Mouse (Mus musculus) ovary, postnatal 14 days (tissue): ENCODE measurements at regions not wholly inside any gene's neighbourhood (a gene's known extent, or its start where the extent isn't known, plus 50 kb on each side); places are given as distances from the start of the nearest gene placed in this dataset.

Experiments used
- DNase-seq: peaks from one replicate; pipeline ENCODE4 v3.0.0; 2022; ENCODE audit warnings: low spot score

DNA sequence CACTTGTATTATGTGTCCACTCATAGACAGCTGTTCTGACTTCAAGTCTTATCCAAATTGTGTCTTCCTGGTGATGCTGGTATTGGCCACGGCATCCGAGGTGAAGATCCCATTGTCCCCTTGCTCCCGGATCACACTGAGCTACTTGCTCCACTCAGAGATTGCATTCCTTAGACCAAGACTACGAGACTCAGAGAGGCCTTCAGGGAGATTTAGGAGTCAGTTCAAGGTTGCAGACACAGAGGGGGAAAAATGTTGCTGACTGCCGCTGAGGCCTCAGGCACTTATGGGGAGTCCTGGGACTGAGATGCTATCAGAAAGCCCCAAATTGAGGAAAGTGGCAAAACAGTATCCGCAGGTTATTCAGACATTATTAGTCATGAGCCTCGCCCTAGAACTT lies 183.9 kb downstream of the Ly86 start:
- DNase-seq = no peak

DNA sequence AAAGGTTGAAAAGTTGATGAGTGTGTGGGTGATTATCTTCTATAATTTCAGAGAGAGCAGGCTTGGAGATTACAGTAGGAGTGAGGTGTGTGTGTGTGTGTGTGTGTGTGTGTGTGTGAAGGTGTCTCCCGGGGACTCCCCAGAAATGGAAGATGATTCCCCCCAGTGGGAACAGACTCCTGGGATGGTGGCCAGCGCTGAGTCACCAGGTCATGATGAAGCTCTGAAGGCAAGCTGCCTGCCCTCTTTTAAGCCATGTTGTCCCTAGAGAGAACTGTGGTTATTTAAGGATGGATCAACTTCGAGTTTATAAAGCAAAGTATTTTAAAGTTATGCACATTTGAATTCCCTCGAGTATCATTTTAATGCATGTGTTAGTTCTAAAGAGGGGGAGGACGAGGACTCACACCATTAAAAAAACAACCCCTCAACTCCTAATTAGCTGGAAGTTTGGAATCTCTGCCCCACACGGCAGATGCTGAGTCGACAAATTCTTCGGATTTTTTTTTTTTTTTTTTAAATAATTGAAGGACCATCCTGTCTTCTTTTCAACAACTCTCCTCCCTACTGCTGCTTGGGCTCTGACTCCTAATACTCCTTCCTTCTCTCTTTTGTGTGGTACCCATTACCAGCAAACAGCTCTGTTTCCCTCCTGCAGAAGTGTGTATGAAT lies 186.6 kb downstream of the Ly86 start:
- no peak for DNase-seq

DNA sequence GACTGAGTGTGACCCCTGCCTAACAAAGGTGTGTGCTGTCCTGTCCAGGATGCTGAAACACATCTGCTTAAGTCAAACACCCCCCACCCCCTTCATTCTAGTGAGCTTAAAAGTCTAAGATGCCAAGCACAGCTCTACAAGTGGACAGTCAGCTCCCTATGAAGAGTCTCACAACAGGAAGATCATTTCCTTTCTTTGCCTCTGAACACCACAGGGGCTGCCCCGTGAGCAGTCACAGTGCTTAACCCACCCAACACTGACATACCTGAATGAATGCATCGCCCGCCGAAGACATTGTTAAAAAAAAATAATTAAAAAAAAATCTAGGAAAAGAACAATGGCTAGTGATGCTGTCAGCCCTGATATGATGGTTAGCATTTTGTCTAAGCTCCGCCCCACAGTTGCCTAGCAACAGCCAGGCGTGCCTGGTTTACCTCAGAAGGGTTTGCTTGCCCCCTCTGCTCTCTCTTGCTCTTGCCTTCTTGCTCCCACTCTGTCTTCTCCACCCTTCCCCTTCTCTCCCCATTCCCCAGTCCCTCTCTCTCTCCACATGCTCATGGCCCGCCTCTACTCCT lies 187.7 kb downstream of the Ly86 start:
- no peak for DNase-seq

DNA sequence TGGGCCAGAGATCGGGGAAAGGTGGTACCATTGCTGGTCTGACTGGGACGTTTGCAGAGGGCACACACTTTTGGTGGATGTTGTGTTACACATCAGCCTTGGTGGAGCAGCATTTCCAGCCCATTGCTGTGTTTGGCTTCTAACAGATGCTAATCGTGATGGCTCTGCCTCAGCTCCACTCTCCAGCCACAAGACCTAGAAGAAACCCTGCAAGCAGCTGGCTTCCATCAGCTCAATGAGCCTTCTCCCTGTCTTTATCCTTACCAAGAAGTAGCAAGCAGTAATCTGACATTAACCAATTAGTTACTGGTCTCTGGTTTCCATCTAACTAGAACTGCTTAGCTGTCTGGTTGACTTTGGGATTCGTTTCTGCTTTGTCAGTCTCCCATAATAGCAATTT lies 188.8 kb downstream of the Ly86 start:
- no peak for DNase-seq

DNA sequence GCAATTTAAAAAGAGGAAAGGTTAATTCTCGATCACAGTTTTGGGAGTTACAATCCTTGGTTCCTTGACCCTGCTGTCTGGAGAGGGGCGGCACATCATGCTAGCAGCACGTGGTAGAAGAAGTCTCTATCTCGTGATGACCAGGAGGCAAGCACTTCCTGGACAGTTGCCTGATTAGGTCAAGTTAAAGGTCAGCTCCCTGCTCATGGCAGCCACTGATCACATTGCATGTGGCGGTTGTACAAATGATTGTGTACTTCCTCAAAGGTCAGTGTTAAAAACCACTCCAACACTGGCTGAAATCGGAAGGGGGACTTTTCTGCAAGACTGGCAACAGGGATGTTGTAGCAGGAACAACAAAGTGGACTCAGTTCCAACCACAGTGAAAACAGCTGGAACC lies 192.3 kb downstream of the Ly86 start:
- no peak for DNase-seq

DNA sequence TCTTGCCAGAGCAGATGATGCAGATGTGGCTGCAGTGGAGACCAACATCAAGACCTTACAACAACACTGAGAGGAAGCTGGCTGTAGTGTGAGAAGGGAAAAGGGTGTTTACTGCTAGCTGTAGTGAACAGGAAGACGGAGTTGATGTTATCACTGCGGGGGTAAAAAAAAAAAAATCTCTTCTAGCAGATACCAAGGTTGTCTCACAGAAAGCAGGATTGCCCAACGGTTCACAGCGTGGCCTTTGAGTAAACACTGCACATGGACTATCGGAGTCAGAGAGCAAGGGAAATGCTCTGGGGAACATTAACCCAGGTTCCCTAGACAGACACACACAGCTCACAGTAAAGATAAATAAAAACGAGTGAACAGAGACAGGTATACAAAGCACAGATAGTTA lies 192.8 kb downstream of the Ly86 start:
- no peak for DNase-seq

DNA sequence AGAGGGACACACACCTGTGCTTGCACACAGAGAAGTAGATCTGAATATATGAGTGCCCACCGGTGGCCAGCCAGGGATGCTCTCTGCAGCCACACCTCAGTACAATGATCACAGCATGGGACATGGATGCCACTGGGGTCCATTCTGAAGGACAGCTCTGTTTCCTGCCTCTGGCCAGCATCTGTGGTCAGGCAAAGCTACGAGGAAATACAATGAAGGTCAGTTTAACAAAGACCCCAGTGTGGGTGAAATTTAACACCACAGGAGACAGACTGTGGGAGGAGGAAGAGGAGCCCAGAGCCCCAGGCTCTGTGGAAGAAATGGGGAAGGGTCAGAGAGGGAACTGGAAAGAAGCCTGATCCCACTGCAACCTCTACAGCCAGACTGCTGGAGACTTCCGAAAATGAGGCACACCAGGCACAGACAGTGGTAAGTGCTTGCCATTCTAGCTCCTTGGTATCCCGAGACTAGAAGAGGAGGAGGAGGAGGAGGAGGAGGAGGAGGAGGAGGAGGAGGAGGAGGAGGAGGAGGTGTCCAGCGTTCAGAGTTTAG lies 196.0 kb downstream of the Ly86 start:
- no peak for DNase-seq

DNA sequence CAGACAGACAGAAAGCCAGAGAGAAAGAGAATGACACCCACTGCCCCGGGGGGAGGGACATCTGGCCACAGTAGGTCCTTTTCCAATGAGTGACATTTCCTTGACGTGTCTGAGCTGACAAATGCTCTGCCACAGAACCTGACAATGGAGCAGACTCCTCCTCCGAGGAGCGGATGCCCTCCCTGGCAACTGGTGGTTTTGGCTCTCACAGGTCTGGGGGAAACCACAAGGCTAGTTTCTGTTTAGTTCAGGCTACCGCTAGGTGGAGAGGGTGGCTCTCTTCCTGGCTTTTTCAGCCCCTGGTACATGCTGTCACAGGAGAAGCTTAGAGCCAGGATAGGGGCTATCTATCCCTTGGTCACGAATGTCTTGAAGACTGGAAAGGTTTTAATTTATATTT lies 196.7 kb downstream of the Ly86 start:
- DNase-seq = peak; percentile 43

DNA sequence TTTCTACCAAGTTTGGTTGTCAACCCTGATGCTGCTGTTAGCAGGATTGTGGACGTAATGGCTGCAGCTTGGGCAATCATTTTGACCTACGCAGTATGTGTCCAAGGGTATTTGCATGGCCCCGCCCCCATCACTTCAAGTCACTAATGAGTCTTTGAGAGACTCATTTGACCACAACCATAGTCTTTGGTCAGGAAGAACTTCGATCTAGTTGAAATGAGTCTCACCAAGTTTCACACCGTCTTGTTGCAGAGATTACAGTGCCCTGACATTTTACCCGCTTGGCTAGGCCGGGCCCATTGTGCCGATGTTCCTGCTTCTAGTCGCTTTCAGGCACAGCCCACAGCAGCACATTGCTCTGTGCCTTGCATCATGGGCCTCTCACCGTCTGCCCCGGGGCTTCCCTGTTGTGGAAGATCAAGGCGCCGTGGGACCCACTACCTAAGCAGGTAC lies 197.8 kb downstream of the Ly86 start:
- no peak for DNase-seq

DNA sequence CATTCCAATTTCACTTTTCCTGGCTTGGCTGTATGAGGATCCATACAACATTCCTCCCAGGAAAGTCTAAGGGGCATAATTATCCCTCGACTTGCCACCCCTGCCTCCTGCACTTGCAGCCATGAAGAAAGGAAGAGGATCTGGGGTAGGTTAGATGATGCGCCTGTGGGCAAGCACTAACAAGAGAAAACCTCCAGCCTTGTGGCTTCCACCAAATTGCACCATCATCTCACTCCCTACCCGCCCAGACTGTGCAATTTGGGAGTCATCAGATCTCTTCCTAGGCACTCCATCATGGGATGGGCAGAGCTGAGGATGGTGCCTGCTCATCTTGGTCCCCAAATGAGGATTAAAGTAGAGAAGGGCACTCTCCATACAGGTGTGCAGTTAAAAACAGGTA lies 198.8 kb downstream of the Ly86 start:
- no peak for DNase-seq

DNA sequence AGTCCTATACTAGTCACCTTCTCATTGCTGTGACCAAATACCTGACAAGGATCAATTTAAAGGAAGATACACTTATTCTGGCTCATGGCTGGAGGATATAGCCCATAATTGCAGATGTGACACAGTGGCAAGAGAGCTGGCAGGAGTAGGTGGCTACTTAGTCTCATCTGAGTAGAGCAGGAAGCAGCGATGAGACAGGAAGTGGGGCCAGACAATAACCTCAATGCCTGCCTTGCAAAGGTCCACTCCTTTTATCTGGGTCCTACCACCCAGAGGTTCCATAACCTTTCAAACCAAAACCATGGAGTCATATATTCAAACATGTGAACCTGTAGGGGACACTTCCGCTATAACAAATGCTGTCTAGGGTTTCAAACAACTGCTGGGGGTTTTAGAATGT lies 199.7 kb downstream of the Ly86 start:
- DNase-seq = no peak

DNA sequence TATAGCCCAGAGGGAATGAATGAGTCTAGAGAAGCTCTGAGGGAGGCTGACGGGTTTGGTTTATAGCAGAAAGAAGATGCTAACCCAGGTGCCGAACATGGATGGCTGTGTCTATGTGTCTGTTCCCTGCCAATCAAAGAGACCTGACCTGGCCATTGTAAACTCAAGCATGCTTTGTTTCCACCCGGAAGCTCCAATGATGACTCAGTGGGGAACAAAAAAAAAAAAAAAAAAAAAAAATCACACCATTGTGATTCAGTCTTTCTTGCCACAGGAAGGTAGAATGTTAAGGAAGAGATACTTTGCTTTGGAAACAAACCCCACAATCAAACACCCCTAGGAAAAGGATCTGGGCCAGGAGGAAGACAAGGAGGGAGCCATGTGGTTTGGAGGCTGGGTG lies 201.5 kb downstream of the Ly86 start:
- no peak for DNase-seq

DNA sequence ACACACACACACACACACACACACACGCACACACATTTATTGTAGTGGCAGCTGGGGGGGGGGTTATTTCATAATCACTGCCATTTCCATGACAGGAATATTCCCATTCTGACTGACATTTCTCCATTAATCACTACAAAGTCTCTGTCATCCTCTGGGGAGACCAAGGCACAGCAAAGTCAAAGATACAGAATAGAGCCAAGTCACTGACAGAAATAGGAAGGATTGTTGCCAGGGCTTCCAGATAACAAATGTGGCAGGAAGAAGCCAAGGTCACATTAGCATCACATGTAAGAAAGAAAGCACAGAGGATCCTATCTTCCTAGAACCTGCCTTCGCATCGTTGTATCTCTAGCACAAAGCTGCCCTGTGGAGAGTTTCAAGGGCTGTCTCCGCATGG lies 205.6 kb downstream of the Ly86 start:
- DNase-seq = no peak

DNA sequence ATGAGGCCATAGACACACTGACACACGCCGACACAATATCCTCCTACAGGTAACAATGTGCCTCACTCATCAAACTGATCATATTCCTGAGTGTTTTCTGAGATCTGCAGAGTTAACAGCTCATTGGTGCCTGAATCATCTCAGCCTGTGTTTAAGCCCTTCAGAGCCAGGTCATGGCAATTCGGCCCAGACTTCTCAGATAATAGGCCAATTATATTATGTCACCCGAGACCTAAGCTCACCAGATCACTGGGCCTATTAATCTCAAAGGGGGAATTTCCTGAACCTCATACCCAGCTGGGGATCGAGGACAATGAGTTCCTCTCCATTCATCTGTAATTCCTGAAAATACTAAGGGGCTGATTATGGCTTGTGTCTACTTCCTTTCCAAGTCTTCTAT lies 208.4 kb downstream of the Ly86 start:
- no peak for DNase-seq

DNA sequence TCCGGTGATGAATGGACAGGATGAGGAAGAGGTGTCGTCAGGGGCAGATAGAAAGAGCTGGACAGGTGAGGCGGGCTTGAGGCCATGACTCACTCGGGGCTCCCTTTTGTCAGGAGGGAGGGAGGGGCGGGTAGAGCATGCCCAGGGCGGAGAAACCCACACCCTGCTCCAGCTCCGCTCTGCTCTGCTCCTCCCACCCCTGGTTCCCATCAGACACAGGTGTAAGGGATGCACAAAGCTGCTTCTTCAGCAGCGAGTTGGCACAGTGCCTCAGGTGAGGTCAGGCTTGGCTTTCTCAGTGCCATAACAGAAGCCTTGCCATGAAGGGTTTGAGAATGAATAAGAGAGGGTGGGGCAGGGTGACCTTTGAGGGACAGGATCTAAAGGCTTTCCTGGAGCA lies 212.2 kb downstream of the Ly86 start:
- no peak for DNase-seq

DNA sequence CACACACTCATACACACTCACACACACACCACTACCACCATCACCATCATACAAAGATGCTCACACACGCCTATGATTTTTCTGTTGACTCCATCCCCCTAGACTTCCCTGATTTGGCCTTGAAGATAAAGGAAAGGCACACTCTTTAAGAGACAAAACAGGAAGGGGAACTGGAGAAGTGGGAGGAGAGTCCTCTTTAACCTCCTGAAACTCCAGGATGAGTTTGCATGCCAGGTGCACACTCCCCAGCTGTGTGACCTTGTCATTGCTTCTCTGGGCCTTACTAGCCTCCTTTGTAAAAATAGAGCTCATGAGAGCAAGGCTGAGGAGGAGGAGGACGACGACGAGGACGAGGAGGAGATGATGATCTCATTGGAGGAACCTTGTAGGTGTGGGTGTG lies 212.8 kb downstream of the Ly86 start:
- DNase-seq = no peak

DNA sequence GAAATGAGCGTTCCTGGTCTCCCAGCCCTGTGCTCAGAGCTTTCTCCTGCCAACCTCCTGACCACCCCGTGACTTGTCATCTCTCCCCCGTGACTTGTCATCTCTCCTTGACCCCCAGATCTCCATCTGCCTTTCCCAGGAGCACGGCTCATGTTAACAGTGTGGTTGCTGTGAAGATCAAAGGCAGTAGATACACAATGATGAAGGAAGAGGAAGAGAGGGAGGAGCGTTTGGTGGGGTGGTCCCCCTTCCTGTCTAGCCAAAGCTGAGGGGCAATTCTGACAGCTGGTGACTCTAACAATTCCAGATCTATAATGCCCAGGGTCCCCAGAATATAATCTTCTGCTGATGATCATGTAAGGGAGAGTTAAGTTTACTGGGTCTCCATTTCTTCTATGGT lies 214.0 kb downstream of the Ly86 start:
- no peak for DNase-seq

DNA sequence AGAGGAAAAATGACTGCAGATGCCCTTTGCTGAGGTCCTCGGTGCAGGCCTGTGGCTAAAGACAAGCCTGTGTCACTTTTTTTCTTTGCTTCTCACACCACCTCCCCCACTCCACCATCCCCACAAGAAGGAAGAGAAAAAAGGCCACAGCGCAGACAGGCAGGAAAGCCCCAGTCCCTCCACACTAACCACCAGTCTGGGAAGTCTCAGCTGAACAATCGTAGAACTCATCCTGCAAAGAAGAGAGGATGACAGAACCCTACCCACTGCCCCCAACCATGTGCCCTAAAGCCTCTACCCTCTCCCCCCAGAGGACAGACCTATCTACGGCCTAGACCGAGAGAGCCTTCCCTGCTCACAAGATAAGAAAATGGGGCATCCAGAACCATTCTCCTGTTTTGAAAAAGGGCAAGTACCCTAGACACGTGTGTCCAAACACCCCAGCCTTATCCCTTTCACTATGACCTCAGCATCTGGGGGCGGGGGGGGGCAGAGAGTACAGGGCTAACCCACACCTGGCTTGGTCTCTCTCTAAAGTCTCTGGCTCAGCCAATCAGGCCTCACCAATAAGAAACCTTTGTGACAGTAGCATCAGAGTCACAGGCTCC lies 214.8 kb downstream of the Ly86 start:
- no peak for DNase-seq

DNA sequence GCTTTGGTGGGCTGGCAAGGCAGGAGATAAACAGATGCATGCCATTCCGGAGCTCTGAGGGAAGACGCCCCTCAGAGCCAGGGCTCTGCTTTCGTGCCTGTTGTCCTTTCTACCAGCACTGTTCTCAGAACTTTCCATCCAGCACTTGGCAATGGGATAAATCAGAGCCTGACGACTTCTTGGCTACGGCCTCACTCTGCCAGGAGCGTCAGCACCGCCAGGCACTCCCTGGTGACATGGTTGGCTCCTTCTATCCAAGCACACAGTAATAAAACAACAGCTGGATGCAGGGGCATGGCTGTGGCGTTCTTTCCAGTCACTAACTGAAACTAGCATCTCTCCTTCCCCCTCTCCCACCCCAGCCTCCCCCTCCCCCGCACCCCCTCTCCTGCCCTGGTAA lies 215.4 kb downstream of the Ly86 start:
- no peak for DNase-seq

DNA sequence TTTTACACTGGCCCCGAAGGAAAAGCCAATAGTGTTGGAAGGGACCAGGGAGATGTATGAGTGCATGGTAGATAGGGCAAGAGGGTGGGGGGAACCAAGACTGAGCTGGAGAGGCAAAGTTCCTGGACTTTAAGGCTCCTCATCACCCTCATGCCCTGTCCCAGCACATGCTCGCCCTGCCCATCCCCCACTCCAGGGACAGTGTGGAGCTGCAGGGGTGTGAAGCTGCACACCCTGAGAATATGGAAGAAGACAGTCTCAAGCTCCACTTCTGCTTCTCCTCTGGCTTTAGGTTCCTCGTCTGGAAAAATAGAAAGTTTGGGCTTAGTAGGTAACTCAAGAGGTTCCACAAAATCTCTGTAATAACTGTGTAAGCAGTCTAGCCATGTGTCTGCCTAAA lies 215.8 kb downstream of the Ly86 start:
- no peak for DNase-seq

DNA sequence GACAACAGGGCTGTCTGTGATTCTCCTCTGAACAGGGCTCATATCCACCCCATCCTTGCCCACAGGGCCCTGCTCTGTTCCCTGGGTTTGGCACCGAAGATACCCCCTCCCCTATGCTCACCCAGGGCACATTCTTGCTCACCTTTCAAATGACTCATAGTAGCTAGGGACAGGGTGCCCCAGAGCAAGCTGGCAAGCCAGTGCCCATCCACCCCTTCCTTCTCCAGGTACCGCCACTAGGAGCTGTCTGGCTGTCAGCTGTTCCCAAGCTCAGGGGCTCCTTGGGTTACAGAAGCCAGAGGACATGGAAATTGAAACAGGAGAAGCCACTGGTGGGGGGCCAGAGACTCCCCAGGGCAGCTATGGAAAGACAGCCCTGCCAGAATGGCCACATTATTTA lies 216.4 kb downstream of the Ly86 start:
- no peak for DNase-seq

DNA sequence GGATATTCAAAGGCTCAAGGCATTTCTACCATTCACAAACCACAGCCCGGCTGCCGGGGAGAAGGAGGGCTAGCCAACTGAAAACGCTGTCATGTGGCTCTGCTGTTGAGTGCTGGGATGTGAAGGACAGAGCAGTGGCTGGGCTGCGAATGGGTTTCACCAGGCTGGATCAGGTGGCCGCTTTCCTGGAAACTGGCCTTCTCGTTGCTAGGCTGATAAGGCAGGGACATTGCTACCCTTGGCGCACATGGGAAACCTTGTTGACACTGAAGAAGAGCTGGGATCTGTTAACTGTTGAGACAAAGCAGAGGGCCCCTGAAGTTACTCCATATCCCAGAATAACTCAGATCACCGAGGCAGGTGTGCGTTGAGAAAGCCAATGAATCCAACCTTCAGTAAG lies 216.1 kb upstream of the Rreb1 start:
- DNase-seq = no peak

DNA sequence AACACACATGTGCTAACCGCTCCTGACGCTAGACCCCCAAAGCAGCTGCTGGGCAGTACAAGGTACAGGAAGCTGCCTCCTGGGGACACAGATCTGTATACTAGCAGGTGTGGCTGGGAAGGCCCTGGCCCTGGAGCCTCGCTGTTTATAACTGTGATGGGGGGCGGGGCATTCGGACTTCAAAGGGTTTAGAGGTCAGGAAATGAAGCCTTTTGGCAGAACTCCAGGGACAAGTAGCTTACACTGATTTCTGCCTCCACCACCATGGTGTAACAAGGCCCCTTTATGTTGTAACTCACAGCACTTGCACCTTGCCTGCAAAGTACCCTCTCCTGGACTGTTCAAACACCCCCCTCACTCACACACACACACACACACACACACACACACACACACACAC lies 215.5 kb upstream of the Rreb1 start:
- DNase-seq = no peak

DNA sequence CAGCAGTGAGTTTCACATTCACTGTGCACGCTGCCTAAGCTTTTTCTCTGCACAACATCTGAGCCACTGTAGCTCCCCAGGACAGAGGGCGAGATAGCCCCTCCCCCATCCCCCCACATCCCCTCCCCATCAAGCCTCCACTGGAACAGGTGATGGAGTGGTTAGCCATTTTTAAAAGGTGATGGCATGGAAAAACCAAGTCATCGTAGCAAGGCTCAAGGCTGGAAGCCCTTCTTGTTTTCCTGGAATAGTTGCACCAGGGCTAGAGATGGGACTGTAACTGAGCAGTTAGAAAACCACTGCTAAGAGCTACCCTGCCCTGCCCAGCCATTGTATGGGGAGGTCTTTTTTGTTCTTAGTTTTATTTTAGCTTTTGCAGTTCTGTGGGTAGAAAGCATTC lies 209.1 kb upstream of the Rreb1 start:
- DNase-seq = no peak
